Mouse (Mus musculus) gastrocnemius, adult 18-20 months (tissue): Measurements from ENCODE around the gene Ppia. TPM values are rescaled to one million over a fixed set of nuclear protein-coding genes. Genes with fewer than 3 reads are reported as not detected.
A peak's percentile ranks its signal among the peaks of the same experiment; 100 is the strongest.
"Not testable (repeated sequence)": the region's sequence is repeated elsewhere in the genome, so short reads cannot be mapped to it uniquely, and the experiment has no call there.

Source experiments
- DNase-seq: peaks from one replicate; pipeline ENCODE4 v3.0.0; 2021; ENCODE audit warnings: low spot score
- total RNA-seq, 2 experiments: library from RNA; stranded (reverse); gene quantifications; 2 replicates each; pipeline ENCODE4 v1.2.3; 2021

Gene Ppia
- total RNA-seq, 2 experiments from 2014 or later = 185 to 242 TPM

DNA sequence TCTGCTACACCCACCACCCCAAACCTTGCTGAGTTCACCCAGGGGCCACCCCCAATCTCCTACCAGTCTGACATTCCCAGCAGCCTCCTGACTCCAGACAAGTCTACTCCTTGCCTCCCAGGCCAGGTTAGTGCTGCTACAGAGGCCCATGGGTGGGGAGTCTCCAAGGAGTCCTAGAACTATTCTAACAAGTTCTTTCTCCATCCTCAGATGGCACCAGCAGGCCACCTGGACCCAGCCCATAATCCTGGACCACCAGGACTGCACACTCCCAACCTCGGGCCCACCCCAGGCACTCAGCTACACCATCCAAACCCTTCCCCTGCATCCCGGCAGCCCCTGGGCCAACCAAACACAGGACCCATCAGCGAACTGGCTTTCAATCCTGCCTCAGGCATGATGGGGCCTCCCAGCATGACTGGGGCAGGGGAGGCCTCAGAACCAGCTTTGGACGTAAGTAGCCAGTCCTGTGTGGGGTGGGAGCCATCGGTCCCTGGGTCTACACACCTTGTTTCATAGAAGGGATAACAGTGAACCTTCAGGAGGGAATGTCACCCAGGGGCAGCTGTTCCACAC lies 11.3 kb upstream of the Ppia start:
- no peak for DNase-seq

DNA sequence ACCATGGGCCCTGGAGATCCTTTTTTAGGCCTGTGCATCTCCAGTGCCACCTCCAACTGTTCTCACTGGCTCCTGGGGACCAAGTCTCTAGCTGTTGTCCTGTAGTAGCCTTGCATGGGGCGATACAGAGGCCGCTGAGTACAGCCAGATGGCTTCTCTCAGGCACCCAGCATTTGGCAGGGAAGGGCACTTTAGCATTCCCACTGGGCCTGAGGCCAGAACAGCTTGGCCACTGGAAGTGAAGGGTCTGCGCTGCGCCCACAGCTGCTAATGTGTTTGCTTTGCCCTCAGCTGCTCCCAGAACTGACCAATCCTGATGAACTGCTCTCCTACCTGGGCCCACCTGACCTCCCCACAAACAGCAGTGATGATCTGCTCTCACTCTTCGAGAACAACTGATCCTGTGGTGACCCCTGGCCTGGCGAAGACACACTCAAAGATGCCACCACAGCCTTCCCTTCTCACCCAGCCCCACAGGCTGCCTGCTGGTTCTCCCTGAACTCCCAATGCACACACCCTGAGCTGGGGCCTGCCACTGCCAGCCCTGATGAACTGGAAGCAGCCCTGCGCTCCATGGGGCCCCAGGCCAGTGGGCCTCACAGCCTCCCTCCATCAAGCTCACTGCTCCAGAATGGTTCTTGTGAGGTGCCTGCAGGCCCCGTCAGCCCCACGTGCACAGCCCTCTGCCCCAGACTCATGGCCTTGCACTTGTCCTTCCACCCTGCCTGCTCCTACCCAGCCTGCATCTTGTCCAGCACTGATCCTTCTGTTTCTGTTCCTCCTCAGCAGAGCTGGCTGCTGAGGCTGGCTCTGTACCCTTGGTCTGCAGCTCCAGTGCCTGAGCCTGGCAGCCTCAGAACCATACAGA lies 10.3 kb upstream of the Ppia start:
- no peak for DNase-seq

DNA sequence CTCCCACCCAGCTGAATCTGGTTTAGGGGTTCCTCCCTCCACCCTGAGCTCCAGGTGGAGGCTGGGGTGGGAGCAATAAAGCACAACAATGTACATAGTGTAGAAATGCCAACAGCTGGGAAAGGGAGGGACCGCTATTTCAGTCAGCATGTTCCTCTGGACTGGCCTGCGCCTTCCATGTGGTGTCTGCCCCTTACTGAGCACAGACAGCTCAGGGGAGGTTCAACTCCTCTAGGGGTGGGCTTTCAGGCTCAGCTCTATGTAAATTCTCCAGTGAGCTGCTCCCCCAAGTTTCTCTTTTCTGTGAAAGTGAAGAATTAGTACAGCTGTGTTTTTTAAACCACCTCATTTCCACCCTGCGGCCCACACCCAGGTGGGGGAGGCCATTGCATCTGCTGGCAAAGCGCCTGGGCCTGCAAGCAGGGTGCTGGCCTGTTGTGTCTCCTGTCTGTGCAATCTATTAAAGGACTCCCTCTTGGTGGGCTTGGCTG lies 9.6 kb upstream of the Ppia start:
- no peak for DNase-seq

DNA sequence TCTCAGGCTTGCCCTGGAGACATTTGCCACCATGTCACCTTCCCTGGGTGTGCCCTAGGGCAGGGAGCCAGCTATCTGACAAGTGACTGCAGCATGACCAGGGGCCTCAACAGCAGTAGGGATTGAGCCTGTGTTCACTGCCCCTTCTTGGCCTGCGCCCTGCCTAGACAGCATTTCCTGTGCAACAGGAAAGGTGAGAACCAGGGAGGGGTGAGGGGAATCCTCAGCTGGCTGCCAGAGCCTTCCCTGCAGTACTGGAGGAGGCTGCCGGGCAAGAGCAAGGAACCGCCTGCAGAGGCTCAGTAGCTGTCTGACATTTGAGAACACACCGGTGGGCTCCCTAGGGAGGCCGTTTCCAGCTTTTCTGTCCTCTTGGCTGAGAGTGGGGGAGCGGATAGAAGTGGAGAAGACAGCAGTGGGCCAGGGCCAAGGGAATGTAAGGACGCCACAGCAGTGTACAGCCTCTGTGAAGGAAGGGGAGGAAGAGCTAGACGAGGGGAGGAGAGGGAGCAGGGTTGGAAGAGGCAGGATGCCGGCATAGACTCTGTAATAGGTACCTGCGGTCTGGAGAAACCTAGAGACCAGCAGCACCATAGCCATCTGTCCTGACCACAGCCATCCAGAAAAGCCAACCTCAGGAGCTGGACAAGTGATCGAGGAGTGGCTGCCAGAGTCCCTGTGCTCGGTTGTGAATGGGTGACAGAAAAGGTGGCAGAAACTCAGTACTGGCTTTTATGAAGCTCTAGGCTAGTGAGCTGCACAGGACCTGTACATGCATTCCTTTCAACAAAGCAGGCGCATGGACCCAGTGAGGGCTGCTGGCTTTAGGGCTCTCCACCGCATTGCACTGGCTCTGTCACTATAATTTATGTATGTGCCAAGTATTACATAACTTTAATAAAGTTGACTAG lies 8.7 kb upstream of the Ppia start:
- DNase-seq = peak; percentile 87

DNA sequence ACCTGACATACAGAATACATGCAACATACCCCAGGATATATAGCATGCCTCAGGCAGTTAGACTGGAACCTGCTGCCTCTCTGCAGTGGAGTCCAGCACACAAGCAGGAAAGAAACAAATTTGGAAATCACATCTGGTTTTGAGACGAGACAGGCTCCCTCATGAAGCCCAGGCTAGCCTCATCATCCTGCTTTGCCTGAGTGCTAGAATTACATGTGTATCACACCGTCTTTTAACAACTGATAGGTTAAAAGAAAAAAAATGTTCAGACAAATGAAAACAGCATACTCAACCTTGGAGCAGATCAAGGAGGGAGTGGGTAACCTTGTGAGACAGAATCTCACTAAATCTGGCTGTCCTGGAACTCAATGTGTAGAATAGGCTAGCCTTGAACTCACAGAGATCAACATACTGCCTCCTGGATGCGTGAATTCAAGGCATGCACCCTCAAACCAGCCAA lies 8.1 kb upstream of the Ppia start:
- no peak for DNase-seq

DNA sequence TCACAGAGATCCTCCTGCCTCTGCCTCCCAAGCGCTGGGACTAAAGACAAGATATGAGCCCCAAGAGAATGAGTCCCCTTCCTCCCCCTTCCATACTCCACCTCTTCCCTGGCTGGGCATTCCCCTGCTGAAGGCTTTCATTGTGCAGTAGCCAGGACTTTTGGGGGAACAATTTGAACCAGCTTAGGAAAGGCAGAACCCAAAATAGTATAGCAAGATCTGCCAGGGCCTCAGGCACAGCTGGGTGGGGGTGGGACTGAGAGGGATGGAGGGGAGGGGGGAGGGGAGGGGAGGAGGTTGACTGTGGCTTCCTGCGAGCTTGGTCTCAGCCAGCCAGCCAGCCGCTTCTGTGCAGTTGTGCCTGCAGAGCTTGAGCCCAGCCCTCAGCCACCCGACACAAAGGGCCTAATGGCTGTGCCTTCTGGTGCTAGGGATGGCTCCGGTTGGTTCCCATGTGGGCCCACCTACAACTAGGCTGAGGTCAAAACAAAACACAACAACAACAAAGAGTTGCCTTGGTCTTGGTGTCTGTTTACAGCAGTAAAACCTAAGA lies 5.1 kb upstream of the Ppia start:
- DNase-seq = no peak

DNA sequence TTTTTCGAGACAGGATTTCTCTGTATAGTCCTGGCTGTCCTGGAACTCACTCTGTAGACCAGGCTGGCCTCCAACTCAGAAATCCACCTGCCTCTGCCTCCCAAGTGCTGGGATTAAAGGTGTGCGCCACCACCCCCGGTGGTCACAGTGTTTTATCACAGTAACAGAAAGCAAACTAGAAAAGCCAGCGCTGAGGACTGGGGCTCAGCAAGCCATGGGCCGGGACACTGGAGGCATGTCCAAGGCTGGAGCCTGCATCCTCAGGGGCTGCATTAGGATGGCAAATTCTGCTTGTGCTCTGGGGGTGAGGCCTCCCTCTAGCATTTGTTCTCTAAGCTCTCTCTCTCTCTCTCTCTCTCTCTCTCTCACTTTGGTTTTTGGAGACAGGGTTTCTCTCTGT lies 4.5 kb upstream of the Ppia start:
- not testable (repeated sequence) for DNase-seq

DNA sequence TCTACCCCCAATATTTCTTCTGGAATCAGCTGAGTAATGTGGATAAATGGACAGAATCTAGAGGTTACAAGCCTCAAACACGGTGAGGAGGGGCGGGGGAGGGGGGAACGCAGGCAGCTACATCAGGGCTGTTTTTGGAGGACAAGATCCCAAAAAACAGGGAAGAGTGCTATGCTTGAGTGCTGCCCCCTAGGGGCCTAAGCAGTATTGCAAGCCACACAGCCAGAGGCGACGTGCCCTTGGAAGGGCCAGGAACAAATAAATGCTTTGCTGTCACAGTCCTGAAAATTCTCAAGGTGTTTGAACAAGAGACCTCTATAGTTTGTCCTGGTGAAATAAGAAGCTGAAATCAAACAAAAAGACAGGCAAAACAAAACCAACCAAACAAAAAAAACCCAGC lies 3.6 kb upstream of the Ppia start:
- DNase-seq = peak; percentile 85

DNA sequence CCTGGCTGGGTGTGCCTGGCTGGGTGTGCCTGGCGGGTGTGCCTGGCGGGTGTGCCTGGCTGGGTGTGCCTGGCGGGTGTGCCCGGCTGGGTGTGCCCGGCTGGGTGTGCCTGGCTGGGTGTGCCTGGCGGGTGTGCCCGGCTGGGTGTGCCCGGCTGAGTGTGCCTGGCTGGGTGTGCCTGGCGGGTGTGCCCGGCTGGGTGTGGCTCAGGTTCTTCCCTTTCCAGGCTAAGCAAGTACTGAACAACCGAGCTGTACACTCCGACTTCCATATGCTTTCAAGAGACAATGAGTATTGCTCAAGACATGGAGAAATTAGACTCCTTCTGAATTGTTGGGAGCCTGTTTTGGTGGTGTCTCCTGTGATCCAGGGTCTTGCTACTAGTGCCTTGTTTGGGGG lies 2.0 kb upstream of the Ppia start:
- DNase-seq = no peak

DNA sequence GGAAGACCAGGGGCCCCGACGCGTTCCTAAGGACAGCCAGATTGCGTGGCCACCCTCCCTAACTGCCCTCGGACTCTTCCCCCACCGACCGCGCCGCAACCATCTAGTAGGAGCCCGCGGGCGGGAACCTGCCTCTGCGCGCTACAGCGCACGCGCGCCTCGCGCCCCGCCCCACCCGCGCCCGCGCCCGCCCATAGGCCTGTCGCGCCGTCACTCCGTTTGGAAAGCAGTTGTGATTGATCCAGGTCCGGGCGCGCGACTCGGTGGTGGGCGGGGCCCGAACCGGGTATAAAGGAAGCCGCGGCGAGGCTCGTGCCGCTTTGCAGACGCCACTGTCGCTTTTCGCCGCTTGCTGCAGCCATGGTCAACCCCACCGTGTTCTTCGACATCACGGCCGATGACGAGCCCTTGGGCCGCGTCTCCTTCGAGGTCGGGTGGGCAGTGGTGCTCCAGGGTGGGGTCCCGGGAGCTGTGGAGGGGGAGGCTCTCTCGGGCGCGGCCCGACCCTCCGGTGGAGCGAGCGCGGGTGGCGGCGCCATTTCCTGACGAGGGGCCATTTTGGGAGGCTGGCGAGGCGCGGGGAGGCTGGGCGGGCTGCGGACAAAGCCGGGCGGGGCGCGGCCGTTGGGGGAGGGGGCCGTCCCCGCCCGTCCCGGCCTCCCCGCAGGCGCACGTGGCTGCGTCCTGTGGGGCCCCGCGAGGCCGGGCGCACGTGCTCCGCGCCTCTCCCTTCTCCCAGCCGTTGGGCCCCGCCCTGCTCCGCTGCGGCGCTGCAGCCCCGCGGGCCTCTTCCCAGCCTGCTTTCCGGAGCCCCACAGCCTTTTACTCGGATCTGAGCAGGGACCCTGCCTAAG lies 535 bp downstream of the Ppia start:
- DNase-seq = peak; percentile 98

DNA sequence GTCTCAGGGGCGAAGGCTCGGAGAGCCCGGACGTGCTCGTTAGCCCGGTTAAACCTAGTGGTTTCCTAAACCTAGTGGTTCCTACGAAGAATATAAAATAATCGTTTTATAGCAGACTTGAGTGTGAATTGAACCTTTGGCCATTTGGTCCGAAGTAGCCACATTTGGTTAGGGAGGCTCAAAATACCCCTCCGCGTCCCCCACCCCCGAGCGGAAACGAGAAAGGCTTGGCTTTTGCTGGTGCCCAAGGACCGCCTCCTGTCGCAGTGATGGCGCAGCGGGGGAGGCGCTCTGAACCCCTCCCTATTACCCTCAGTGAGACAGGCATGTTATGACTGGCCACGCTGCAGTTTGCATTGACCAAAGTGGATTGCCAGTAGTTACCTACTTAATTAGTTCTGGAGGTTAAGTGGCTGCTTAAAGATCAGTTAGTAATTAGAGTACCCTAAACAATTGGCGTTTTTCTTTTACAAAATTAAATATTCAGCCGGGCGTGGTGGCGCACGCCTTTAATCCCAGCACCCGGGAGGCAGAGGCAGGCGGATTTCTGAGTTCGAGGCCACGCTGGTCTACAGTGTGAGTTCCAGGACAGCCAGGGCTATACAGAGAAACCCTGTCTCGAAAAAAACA lies 1.3 kb downstream of the Ppia start:
- DNase-seq = peak; percentile 75

DNA sequence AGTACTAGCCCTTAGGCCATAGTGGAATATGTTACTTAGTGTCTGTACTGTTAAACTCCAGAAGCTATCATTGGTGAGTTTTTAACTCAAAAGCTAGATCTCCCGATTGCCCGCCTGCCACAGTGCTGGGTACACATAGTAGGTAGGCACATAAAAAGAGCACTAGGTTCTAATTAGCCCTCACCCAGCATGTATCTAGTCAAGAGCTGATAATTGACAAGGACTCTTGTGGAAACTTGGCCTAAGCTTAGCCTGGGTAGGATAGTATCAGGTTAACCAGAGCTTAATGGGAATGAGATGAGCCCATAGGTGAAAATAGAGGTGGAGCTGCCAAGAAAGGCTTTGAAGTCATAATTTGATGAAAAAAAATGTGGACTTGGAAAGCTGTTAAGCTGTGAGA lies 1.8 kb downstream of the Ppia start:
- DNase-seq = no peak

DNA sequence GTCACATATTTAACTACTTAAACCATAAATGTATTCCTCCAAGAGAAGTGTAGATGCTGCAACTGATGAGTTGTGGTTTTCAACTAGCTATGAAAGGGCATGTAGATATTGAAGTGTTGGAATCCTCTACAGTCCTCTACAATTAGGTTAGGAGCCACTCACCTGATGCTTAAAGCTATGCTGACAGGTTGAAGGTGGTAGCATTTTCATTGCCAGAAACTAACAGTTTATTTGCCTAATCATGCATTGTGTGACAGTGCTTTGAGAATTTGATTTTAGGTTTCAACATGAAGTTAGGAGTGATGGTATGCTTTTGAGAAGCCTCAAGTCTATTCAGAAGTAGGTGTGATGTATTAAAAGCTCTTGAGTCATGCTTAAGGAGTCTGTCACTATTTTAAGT lies 2.2 kb downstream of the Ppia start:
- no peak for DNase-seq

DNA sequence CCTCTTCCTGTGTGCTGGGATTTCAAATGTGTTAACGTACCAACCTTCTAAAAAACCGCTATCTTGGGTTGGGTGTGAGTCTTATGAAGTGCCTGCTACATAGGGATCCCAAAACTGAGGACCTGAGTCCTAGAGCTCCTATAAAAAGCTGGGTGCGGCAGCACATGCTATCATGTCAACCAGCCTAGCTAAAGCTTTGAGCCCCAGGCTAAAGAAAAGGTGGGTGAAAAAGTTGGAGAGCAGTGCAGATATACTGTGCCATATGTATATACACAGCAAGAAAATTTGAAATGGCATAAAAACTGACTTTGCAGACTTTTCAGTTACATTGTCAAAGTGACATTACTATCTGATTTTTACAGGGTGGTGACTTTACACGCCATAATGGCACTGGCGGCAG lies 3.5 kb downstream of the Ppia start:
- no peak for DNase-seq

DNA sequence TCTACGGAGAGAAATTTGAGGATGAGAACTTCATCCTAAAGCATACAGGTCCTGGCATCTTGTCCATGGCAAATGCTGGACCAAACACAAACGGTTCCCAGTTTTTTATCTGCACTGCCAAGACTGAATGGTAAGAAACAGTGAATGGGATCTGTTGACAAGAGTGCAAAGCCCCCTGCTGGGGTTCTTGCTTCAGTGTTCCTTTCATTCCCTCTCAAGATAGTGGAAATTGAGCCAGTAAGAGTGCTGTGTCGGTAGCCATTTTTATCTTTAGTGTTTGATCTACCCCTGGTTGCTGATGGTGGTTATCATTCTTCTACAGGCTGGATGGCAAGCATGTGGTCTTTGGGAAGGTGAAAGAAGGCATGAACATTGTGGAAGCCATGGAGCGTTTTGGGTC lies 3.9 kb downstream of the Ppia start:
- not testable (repeated sequence) for DNase-seq

DNA sequence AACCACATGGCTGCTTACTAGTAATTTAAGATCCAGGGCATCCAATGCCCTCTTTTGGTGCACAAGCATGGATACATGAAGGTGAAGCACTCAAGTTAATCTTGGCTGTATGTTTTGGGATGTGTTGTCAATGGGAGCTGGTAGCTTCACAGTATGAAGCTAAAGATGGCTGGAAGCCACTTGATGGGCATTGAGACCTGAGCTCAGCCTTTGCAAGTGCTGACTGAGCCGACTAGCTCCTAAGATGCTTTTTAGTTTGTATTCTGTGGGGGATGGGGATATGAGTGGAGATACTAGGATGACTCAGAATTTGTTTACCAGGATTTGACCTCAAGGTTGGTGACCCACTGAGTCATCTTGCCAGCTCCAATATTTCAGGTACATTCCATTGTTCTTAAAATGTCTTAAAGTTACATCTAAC lies 5.0 kb downstream of the Ppia start:
- DNase-seq = no peak

DNA sequence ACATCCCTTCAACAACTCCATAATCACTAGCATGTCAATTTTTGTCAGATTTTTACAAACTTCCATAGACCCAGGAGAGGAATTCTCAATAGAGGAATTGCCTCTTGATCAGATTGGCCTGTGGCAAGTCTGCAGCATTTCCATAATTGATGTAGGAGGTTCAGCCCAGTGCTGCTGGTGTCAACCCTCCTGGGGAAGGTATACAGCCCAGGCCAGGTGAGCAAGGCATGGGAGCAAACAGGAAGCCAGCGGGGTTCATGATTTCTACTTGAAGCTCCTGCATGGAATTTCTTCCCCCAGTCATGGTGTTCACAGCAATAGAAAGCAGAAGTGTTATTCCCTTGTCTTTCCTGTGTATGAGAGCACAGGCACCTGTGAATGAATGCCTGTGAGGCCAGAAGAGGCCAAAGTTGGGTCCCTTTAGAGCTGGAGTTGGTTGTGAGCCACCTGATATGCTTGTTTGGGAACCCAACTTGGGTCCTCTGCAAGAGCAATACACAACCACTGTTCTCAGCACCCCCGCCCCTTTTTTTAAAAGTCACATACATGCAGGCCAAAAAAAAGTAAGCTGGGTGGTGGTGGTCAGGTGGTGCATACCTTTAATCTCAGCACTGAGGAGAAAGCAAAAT lies 5.6 kb downstream of the Ppia start:
- DNase-seq = no peak

DNA sequence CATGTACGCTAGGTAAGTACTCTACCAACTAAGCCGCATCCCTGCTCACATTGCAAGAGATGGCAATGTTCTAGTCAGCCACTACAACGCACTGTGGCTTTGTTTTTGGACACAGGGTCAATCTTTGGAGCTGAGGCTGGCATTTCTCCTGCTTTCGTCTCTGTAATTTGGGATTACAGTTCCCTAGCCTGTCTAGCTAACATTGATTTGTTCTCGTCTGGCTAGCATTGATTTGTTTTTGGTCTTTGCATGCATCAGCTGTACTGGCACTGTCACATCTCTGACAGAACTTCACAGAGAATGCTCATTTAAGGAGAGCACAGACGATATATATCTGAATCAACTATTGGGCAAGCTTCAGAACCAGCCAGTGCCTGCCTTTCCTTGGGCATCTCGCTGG lies 14.9 kb downstream of the Ppia start:
- DNase-seq = no peak

DNA sequence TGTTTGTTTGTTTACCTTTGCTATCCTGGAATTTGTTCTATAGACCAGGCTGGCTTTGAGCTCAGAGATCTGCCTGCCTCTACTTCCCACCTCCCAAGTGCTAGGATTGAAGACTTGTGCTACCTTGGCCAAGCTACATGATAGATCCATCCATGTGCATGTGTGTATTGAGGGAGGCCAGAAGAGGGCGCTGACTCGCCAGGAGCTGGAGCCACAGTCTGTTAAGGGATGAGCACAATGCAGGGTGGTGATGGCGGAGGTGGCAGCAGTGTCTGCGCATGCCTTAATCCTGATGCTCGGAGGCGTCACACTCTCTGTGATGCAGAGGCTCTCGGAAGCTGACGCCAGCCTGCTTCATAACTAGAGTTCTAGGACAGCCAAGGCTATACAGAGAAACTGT lies 21.2 kb downstream of the Ppia start:
- DNase-seq = peak; percentile 37

DNA sequence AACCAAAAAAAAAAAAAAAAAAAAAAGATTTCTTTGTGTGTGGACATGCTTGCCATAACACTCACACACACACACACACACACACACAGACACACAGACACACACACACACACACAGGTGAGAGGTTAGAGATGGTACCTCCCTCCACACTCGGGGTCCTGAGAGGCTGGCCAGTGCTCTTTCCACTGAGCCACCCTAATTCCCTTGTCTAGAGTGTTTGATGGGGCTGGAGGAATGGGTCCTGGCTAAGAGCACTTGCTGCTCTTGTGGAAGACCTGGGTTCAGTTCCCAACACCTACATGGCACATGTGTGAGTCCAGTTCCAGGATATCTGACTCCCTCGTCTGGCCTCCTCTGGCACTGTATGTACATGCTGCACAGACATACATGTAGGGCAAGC lies 22.4 kb downstream of the Ppia start:
- no peak for DNase-seq
